Mouse (Mus musculus) thymus, adult 2 months (tissue): ENCODE results near the gene Atpaf2. TPM values are rescaled to one million over a fixed set of nuclear protein-coding genes. Genes with fewer than 3 reads are reported as not detected.

Source experiments
- DNase-seq: peaks from one replicate; pipeline ENCODE4 v3.0.0; 2021
- H3K27ac ChIP-seq: fragments of 200-500 bp; 2 replicates; pipeline ENCODE4 v1.5.1; 2012; ENCODE audit warnings: low read length, control low read depth; ENCODE audit not compliant: control insufficient read depth, insufficient read depth
- H3K27me3 ChIP-seq: fragments of 200-500 bp; 2 replicates; pipeline ENCODE4 v1.6.1; 2012; ENCODE audit warnings: mild to moderate bottlenecking, low read length, moderate library complexity, mixed read lengths; ENCODE audit not compliant: control insufficient read depth, insufficient read depth
- H3K36me3 ChIP-seq: fragments of 200-500 bp; 2 replicates; pipeline ENCODE4 v1.6.1; 2012; ENCODE audit warnings: mild to moderate bottlenecking, low read length, moderate library complexity; ENCODE audit not compliant: control insufficient read depth, insufficient read depth
- H3K4me1 ChIP-seq: fragments of 200-500 bp; replicated peaks from 2 replicates; pipeline ENCODE4 v1.6.1; 2012; ENCODE audit warnings: low read length; ENCODE audit not compliant: control insufficient read depth, insufficient read depth
- H3K4me3 ChIP-seq: fragments of 200-500 bp; 2 replicates; pipeline ENCODE4 v1.5.1; 2012; ENCODE audit warnings: mild to moderate bottlenecking, low read length, control low read depth, moderate library complexity; ENCODE audit not compliant: control insufficient read depth, insufficient read depth
- CTCF ChIP-seq: fragments of 200-500 bp; IDR thresholded peaks from 2 replicates; pipeline ENCODE4 v1.5.1; 2012; ENCODE audit warnings: mild to moderate bottlenecking, control low read depth, low read length, moderate library complexity, borderline replicate concordance; ENCODE audit not compliant: control insufficient read depth, poor library complexity, insufficient read depth; ENCODE audit errors: extremely low read depth
- POLR2A ChIP-seq: fragments of 200-500 bp; IDR thresholded peaks from 2 replicates; pipeline ENCODE4 v1.6.1; 2012; ENCODE audit warnings: mild to moderate bottlenecking, low read length, control low read depth, moderate library complexity; ENCODE audit not compliant: control insufficient read depth, poor library complexity, insufficient read depth; ENCODE audit errors: extremely low read depth
- WGBS: fragments of 180-500 bp; shearing (Covaris S2); methylation state at CpG from one replicate; pipeline ENCODE4 v1.1.7; 2018; 5-methylcytosine and 5-hydroxymethylcytosine counted together
- polyA plus RNA-seq: library from polyadenylated mRNA; depleted of rRNA; stranded (reverse); fragments of >200 nt; gene quantifications from 2 replicates; pipeline ENCODE4 v1.2.3, GENCODE M21; 2012

The Atpaf2 gene
- polyA plus RNA-seq, 1 experiment: 42.9 TPM

- 60% methylated on average over 16 of the region's 16 CpGs for WGBS
- H3K4me1 ChIP-seq: no peaks in the 10 kb centered on the region
- no peak for DNase-seq
- no peaks in the 10 kb centered on the region for H3K36me3 ChIP-seq
- no peaks in the 10 kb centered on the region for H3K27me3 ChIP-seq
- no peak overlapping the region for H3K27ac ChIP-seq
- TF ChIP-seq POLR2A: no peak
- TF ChIP-seq CTCF: no peak
- no peak overlapping the region for H3K4me3 ChIP-seq
Measured at GRCm38 (mm10) chr11:60384762-60385421, 33.4 kb downstream of the Atpaf2 start.

GRCm38 (mm10) chr11:60383518-60383917 is 34.7 kb downstream of the Atpaf2 start:
- H3K27ac ChIP-seq: no peak overlapping the region
- H3K4me1 ChIP-seq: no peaks in the 10 kb centered on the region
- TF ChIP-seq POLR2A (no peak), CTCF (no peak)
- no peaks in the 10 kb centered on the region for H3K36me3 ChIP-seq
- no peak for DNase-seq
- no peak overlapping the region for H3K4me3 ChIP-seq
- no peaks in the 10 kb centered on the region for H3K27me3 ChIP-seq
- 90% methylated on average over 6 of the region's 6 CpGs for WGBS

- H3K27ac ChIP-seq: no peak overlapping the region
- TF ChIP-seq CTCF (no peak), POLR2A (no peak)
- WGBS: 92% methylated on average over 6 of the region's 6 CpGs
- H3K36me3 ChIP-seq: no peaks in the 10 kb centered on the region
- DNase-seq: no peak
- H3K4me3 ChIP-seq: no peak overlapping the region
- no peaks in the 10 kb centered on the region for H3K4me1 ChIP-seq
- H3K27me3 ChIP-seq: no peaks in the 10 kb centered on the region
Measured at GRCm38 (mm10) chr11:60374481-60374880, 43.8 kb downstream of the Atpaf2 start.

GRCm38 (mm10) chr11:60370431-60370830 is 47.8 kb downstream of the Atpaf2 start:
- WGBS: 95% methylated on average over 13 of the region's 13 CpGs
- H3K27me3 ChIP-seq: no peaks in the 10 kb centered on the region

GRCm38 (mm10) chr11:60369448-60369847 is 48.8 kb downstream of the Atpaf2 start:
- Histone ChIP-seq H3K36me3 (no peaks in the 10 kb centered on the region), H3K27me3 (no peaks in the 10 kb centered on the region), H3K4me3 (no peak overlapping the region), H3K4me1 (no peaks in the 10 kb centered on the region), H3K27ac (no peak overlapping the region)
- TF ChIP-seq POLR2A: no peak
- TF ChIP-seq CTCF: no peak
- no peak for DNase-seq
- 90% methylated on average over 4 of the region's 4 CpGs for WGBS

More at GRCm38 (mm10) chr11:60370431-60370830, 47.8 kb downstream of the Atpaf2 start:
- no peaks in the 10 kb centered on the region for H3K4me1 ChIP-seq
- DNase-seq: no peak
- no peak overlapping the region for H3K27ac ChIP-seq
- TF ChIP-seq CTCF (no peak), POLR2A (no peak)
- H3K4me3 ChIP-seq: no peak overlapping the region
- no peaks in the 10 kb centered on the region for H3K36me3 ChIP-seq

- Histone ChIP-seq H3K27me3 (no peaks in the 10 kb centered on the region), H3K4me3 (no peak overlapping the region), H3K36me3 (no peaks in the 10 kb centered on the region), H3K4me1 (no peaks in the 10 kb centered on the region), H3K27ac (no peak overlapping the region)
- TF ChIP-seq CTCF: no peak
- TF ChIP-seq POLR2A: no peak
- no peak for DNase-seq
- WGBS: 54% methylated on average over 4 of the region's 4 CpGs
Measured at GRCm38 (mm10) chr11:60368909-60369308, 49.3 kb downstream of the Atpaf2 start.
